Mouse (Mus musculus): ENCODE measurements around the gene Tbl1xr1. TPM values are rescaled to one million over a fixed set of nuclear protein-coding genes. Genes with fewer than 3 reads are reported as not detected.

Gene Tbl1xr1
- polyA plus RNA-seq (2012; ENCODE audit: low replicate concordance), result 38.4 and 42.4 TPM in 2 replicates

DNA sequence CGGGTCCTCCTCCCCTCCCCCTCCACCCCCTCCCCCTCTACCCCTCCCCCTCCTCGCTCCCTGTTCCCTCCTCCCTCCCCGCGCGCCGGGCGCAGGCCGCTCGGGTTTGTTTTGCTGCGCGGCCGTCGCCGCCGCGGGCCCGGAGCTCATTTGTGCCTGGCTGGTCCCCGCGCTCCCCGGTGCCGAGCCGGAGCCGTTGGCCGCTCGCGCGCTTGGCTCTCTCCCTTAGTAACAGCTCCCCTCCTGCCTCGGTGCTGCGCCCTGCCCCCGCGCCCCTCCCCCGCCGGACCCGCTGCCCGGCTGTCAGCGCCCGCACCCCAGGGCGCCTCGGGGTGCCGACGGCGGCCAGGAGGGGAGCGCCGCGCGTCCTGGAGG, at the start of gene Tbl1xr1:
TSS of gene Tbl1xr1 (plus strand) at position 92 of the 375 bp plus-strand sequence.

